Mouse (Mus musculus): ENCODE results near the gene Lyrm1.

- TF ChIP-seq EP300 (IDR thresholded peaks at IDR 0.05; ENCODE audit: insufficient read depth, low read depth, low read length) = no peak
- no peak for TF ChIP-seq POLR2A (IDR thresholded peaks at IDR 0.05; ENCODE audit: insufficient read depth, low read depth, low read length)
- no peak for TF ChIP-seq CTCF (IDR thresholded peaks at IDR 0.05)
These were observed 14.4 kb upstream of the Lyrm1 start for GRCm38 (mm10) chr7:119881229-119881628.

All from heart, adult 2 months (tissue).